9 mouse cellular contexts compared by ENCODE assay signal in genomic region chr5:103843938-103844337, GRCm38 (mm10).
DNase-seq lines count a peak whose midpoint lies in the region; ATAC-seq lines count a peak whose summit lies in the region.
"Had no signal": no experiment of that assay in that cellular context is flagged by ENCODE, and none has a peak within 500 bp of the region (broad histone marks: within the 10 kb centered on the region; RNA-seq: fewer than 3 reads in every experiment).

No protein-coding gene starts in this region.

- H3K36me3 ChIP-seq in neural tube, embryonic 14.5 days (ENCODE audit: control insufficient read depth, insufficient read depth, low read length): no peaks in the 10 kb centered on the region

- peak; percentile 57 for ATAC-seq in common myeloid progenitor, adult 5-6 weeks (replicated peaks; ENCODE audit: low read depth, poor library complexity, severe bottlenecking)
- ATAC-seq in neural tube, embryonic 14.5 days (ENCODE audit: low read depth): peak; percentile 10; the same call in 1 of the 2 replicates
- no peak; the same call in 1 of the 2 replicates for ATAC-seq in granulocyte monocyte progenitor cell, adult 5-6 weeks (replicated peaks; ENCODE audit: poor library complexity, severe bottlenecking)

- H3K27ac ChIP-seq in neural tube, embryonic 14.5 days (ENCODE audit: low read depth, low read length): no peak overlapping the region
- H3K27ac ChIP-seq: stomach, embryonic 15.5 days had no signal

- WGBS in neural tube, embryonic 14.5 days: 30% methylated on average over 1 of the region's 1 CpGs

- peak; percentile 56 for DNase-seq in gastrocnemius, adult 18-20 months (ENCODE audit: low spot score)
- DNase-seq in gastrocnemius, postnatal 36 days: no peak
- DNase-seq in testis, postnatal 10 days (ENCODE audit: low spot score): peak; percentile 71
- no peak for DNase-seq in testis, postnatal 14 days (ENCODE audit: low spot score)
- DNase-seq in kidney, postnatal 4 days: peak; percentile 77

- intact Hi-C loops in gastrocnemius, postnatal 36 days (cut with DNase I): loop anchor here (5.0 kb wide), 1 partner anchor 162 kb away; no protein-coding TSS in a partner anchor

- H3K9me3 ChIP-seq in neural tube, embryonic 14.5 days (ENCODE audit: control insufficient read depth, low read length): no peaks in the 10 kb centered on the region
- H3K9me3 ChIP-seq: stomach, embryonic 15.5 days had no signal

- peaks cover 4% of the 10 kb centered on the region; the same call in 1 of the 2 replicates for H3K4me1 ChIP-seq in neural tube, embryonic 14.5 days (ENCODE audit: control insufficient read depth, insufficient read depth, low read length)

- no peak overlapping the region for H3K9ac ChIP-seq in neural tube, embryonic 14.5 days (replicated peaks; ENCODE audit: low read depth, low read length)
- H3K9ac ChIP-seq: stomach, embryonic 15.5 days had no signal

- no peak overlapping the region for H3K4me3 ChIP-seq in neural tube, embryonic 14.5 days (ENCODE audit: low read depth, low read length)
- H3K4me3 ChIP-seq: stomach, embryonic 15.5 days had no signal

- H3K27me3 ChIP-seq in neural tube, embryonic 14.5 days (ENCODE audit: control insufficient read depth, insufficient read depth, low read length): no peaks in the 10 kb centered on the region
- H3K27me3 ChIP-seq: stomach, embryonic 15.5 days had no signal

- H3K4me2 ChIP-seq in neural tube, embryonic 14.5 days (ENCODE audit: low read depth, low read length): no peak overlapping the region
- H3K4me2 ChIP-seq: stomach, embryonic 15.5 days had no signal

Comparison
In these comparisons a context has a peak if more than half of its experiments do, and no peak if none do; other contexts are left out.
1. DNase-seq: peak in gastrocnemius, adult 18-20 months (single experiment), testis, postnatal 10 days (single experiment) and kidney, postnatal 4 days (2 of 2); none in gastrocnemius, postnatal 36 days (0 of 2) and testis, postnatal 14 days (single experiment).